Mouse (Mus musculus) G1E (cell line): ENCODE results near the gene Thap11.
"Not testable (repeated sequence)": the region's sequence is repeated elsewhere in the genome, so short reads cannot be mapped to it uniquely, and the experiment has no call there.

ENCODE experiments used
- CTCF ChIP-seq: IDR thresholded peaks from 2 replicates; pipeline ENCODE4 v1.5.1; 2012; ENCODE audit warnings: low read depth, low read length, inconsistent platforms, mixed read lengths
- GATA1 ChIP-seq: IDR thresholded peaks from 2 replicates; pipeline ENCODE4 v1.6.1; 2012; ENCODE audit warnings: borderline replicate concordance, low read length, inconsistent platforms, mixed read lengths
- GATA2 ChIP-seq: IDR thresholded peaks from 2 replicates; pipeline ENCODE4 v1.6.1; 2012; ENCODE audit warnings: low read depth, low read length, inconsistent platforms, borderline replicate concordance
- POLR2AphosphoS5 ChIP-seq: IDR thresholded peaks from 2 replicates; pipeline ENCODE4 v1.6.1; 2012; ENCODE audit warnings: low read depth, low read length, inconsistent platforms; ENCODE audit not compliant: insufficient replicate concordance
- TAL1 ChIP-seq: conservative IDR thresholded peaks from 2 replicates; pipeline ENCODE4 v1.6.1; 2012; ENCODE audit warnings: low read depth, low read length, inconsistent platforms, mixed read lengths

- TF ChIP-seq CTCF, GATA1, GATA2, TAL1, POLR2AphosphoS5: not testable (repeated sequence)
These were observed 21.2 kb upstream of the Thap11 start for GRCm38 (mm10) chr8:105833740-105834139.
